Mouse (Mus musculus) intestine, embryonic 15.5 days (tissue): ENCODE results near the gene Zfp62. TPM values are rescaled to one million over a fixed set of nuclear protein-coding genes. Genes with fewer than 3 reads are reported as not detected.
"Not testable (repeated sequence)": the region's sequence is repeated elsewhere in the genome, so short reads cannot be mapped to it uniquely, and the experiment has no call there.

Experiments
- ATAC-seq: fragments of 200-750 bp; cut with Nextera tagmentation; 2 replicates; pipeline ENCODE4 v1.8.0; 2017; ENCODE audit warnings: moderate TSS enrichment, moderate library complexity
- H3K27ac ChIP-seq: fragments of 300-500 bp; sonication (generic); 2 replicates; pipeline ENCODE4 v1.5.1; 2015; ENCODE audit warnings: mild to moderate bottlenecking, inconsistent platforms
- H3K27me3 ChIP-seq: fragments of 300-500 bp; sonication (generic); replicated peaks from 2 replicates; pipeline ENCODE4 v1.6.1; 2015; ENCODE audit warnings: inconsistent platforms
- H3K36me3 ChIP-seq: fragments of 300-500 bp; sonication (generic); 2 replicates; pipeline ENCODE4 v1.6.1; 2015; ENCODE audit warnings: inconsistent platforms
- H3K4me1 ChIP-seq: fragments of 300-500 bp; sonication (generic); replicated peaks from 2 replicates; pipeline ENCODE4 v1.6.1; 2015; ENCODE audit warnings: inconsistent platforms
- H3K4me2 ChIP-seq: fragments of 300-500 bp; sonication (generic); replicated peaks from 2 replicates; pipeline ENCODE4 v1.6.1; 2015; ENCODE audit warnings: mild to moderate bottlenecking, inconsistent platforms
- H3K4me3 ChIP-seq: fragments of 300-500 bp; sonication (generic); replicated peaks from 2 replicates; pipeline ENCODE4 v1.5.1; 2015; ENCODE audit warnings: inconsistent platforms
- H3K9ac ChIP-seq: fragments of 300-500 bp; sonication (generic); 2 replicates; pipeline ENCODE4 v1.6.1; 2015; ENCODE audit warnings: inconsistent platforms
- H3K9me3 ChIP-seq: fragments of 300-500 bp; sonication (generic); 2 replicates; pipeline ENCODE4 v1.6.1; 2016; ENCODE audit warnings: inconsistent platforms
- WGBS: fragments of 180-500 bp; shearing (Covaris S2); methylation state at CpG from one replicate; pipeline ENCODE4 v1.1.7; 2015; 5-methylcytosine and 5-hydroxymethylcytosine counted together
- polyA plus RNA-seq: library from polyadenylated mRNA; unstranded; fragments of >200 nt; fragmentation: Nextera tagmentation; extraction: Ambion mirVana; gene quantifications from 2 replicates; pipeline ENCODE4 v1.2.1, GENCODE M21; 2015

Gene Zfp62
- polyA plus RNA-seq: 24.4 and 28.6 TPM in 2 replicates

- H3K9ac ChIP-seq: peak within 1 kb of the TSS; percentile 78
- 0 out of 2 replicates have a peak, but pooled peaks cover 2% of the 10 kb centered on the region for H3K36me3 ChIP-seq
- H3K4me1 ChIP-seq: peaks cover 8% of the 10 kb centered on the region
- no peaks in the 10 kb centered on the region for H3K27me3 ChIP-seq
- H3K9me3 ChIP-seq: no peaks in the 10 kb centered on the region
- peak within 1 kb of the TSS; percentile 96 for H3K27ac ChIP-seq
- under 1% methylated on average over 44 of the region's 47 CpGs for WGBS
- H3K4me3 ChIP-seq: peak within 1 kb of the TSS; percentile 61
- peak within 1 kb of the TSS; percentile 77 for H3K4me2 ChIP-seq
- peak; percentile 96 for ATAC-seq
Observed at GRCm38 (mm10) chr11:49203129-49203768, at the start of gene Zfp62. Gene Zfp62 (plus strand): TSS chr11:49203292.

- 74% methylated on average over 1 of the region's 1 CpGs for WGBS
- H3K36me3 ChIP-seq: no peaks in the 10 kb centered on the region
- H3K27me3 ChIP-seq: no peaks in the 10 kb centered on the region
- ATAC-seq: no peak
- H3K27ac ChIP-seq: no peak within 1 kb of the TSS
- H3K4me2 ChIP-seq: no peak within 1 kb of the TSS
- no peak within 1 kb of the TSS for H3K4me3 ChIP-seq
- no peaks in the 10 kb centered on the region for H3K4me1 ChIP-seq
- H3K9ac ChIP-seq: no peak within 1 kb of the TSS
- H3K9me3 ChIP-seq: no peaks in the 10 kb centered on the region
Observed at GRCm38 (mm10) chr11:49154077-49154476, 49.0 kb upstream of the Zfp62 start, which contains the start of gene Olfr1394. Gene Olfr1394 (plus strand): TSS chr11:49154377.

- no peaks in the 10 kb centered on the region for H3K9me3 ChIP-seq
- 81% methylated on average over 2 of the region's 2 CpGs for WGBS
- no peak for ATAC-seq
- no peaks in the 10 kb centered on the region for H3K36me3 ChIP-seq
- no peaks in the 10 kb centered on the region for H3K27me3 ChIP-seq
- H3K9ac ChIP-seq: no peak overlapping the region
- no peaks in the 10 kb centered on the region for H3K4me1 ChIP-seq
- H3K27ac ChIP-seq: no peak overlapping the region
- H3K4me3 ChIP-seq: no peak overlapping the region
- no peak overlapping the region for H3K4me2 ChIP-seq
Observed at GRCm38 (mm10) chr11:49156821-49157814, 46.0 kb upstream of the Zfp62 start.

- ATAC-seq: peak; percentile 77
- no peaks in the 10 kb centered on the region for H3K9me3 ChIP-seq
- 5% methylated on average over 50 of the region's 50 CpGs for WGBS
- H3K36me3 ChIP-seq: no peaks in the 10 kb centered on the region
- H3K9ac ChIP-seq: peak overlapping the region; percentile 21; the same call in 1 of the 2 replicates
- H3K4me3 ChIP-seq: peak overlapping the region; percentile 33
- H3K27ac ChIP-seq: no peak overlapping the region
- peak overlapping the region; percentile 86 for H3K4me2 ChIP-seq
- peaks cover 2% of the 10 kb centered on the region; the same call in 1 of the 2 replicates for H3K4me1 ChIP-seq
- H3K27me3 ChIP-seq: peaks cover 9% of the 10 kb centered on the region; the same call in 1 of the 2 replicates
Observed at GRCm38 (mm10) chr11:49168839-49169611, 34.1 kb upstream of the Zfp62 start.

GRCm38 (mm10) chr11:49170576-49170975, 32.5 kb upstream of the Zfp62 start:
- Histone ChIP-seq H3K27me3 (peaks cover 9% of the 10 kb centered on the region; the same call in 1 of the 2 replicates), H3K4me3 (no peak overlapping the region), H3K4me2 (no peak overlapping the region), H3K9ac (no peak overlapping the region), H3K27ac (no peak overlapping the region), H3K4me1 (peaks cover 2% of the 10 kb centered on the region; the same call in 1 of the 2 replicates), H3K36me3 (no peaks in the 10 kb centered on the region), H3K9me3 (no peaks in the 10 kb centered on the region)
- 92% methylated on average over 4 of the region's 4 CpGs for WGBS
- no peak for ATAC-seq

- Histone ChIP-seq H3K27me3 (no peaks in the 10 kb centered on the region), H3K36me3 (no peaks in the 10 kb centered on the region), H3K9me3 (no peaks in the 10 kb centered on the region; the same call in 1 of the 2 replicates), H3K4me2 (no peak overlapping the region), H3K27ac (no peak overlapping the region), H3K4me1 (no peaks in the 10 kb centered on the region), H3K4me3 (no peak overlapping the region), H3K9ac (no peak overlapping the region)
- WGBS: 84% methylated on average over 8 of the region's 8 CpGs
- ATAC-seq: no peak
Observed at GRCm38 (mm10) chr11:49175345-49175744, 27.7 kb upstream of the Zfp62 start.

- H3K4me3 ChIP-seq: not testable (repeated sequence)
Observed at GRCm38 (mm10) chr11:49176047-49176779, 26.9 kb upstream of the Zfp62 start.

GRCm38 (mm10) chr11:49183172-49183571, 19.9 kb upstream of the Zfp62 start:
- Histone ChIP-seq H3K4me3 (no peak overlapping the region), H3K9me3 (no peaks in the 10 kb centered on the region), H3K27ac (no peak overlapping the region), H3K4me2 (no peak overlapping the region), H3K9ac (no peak overlapping the region), H3K36me3 (no peaks in the 10 kb centered on the region), H3K4me1 (no peaks in the 10 kb centered on the region), H3K27me3 (no peaks in the 10 kb centered on the region)
- no peak for ATAC-seq
- WGBS: 59% methylated on average over 1 of the region's 1 CpGs

More at GRCm38 (mm10) chr11:49176047-49176779, 26.9 kb upstream of the Zfp62 start:
- H3K4me2 ChIP-seq, H3K36me3 ChIP-seq, H3K27ac ChIP-seq, H3K4me1 ChIP-seq, H3K9ac ChIP-seq, H3K9me3 ChIP-seq, H3K27me3 ChIP-seq: not testable (repeated sequence)
- WGBS: 43% methylated on average over 4 of the region's 4 CpGs
- ATAC-seq: peak; percentile 83

- Histone ChIP-seq H3K27ac (no peak overlapping the region), H3K4me2 (no peak overlapping the region), H3K9ac (no peak overlapping the region), H3K4me3 (no peak overlapping the region), H3K27me3 (no peaks in the 10 kb centered on the region), H3K9me3 (no peaks in the 10 kb centered on the region), H3K4me1 (no peaks in the 10 kb centered on the region), H3K36me3 (no peaks in the 10 kb centered on the region)
- 82% methylated on average over 6 of the region's 6 CpGs for WGBS
- ATAC-seq: no peak
Observed at GRCm38 (mm10) chr11:49186452-49186851, 16.6 kb upstream of the Zfp62 start.

- H3K27ac ChIP-seq: no peak within 1 kb of the TSS
- no peak within 1 kb of the TSS for H3K4me3 ChIP-seq
- H3K4me2 ChIP-seq: no peak within 1 kb of the TSS
- no peaks in the 10 kb centered on the region for H3K27me3 ChIP-seq
- WGBS: 77% methylated on average over 8 of the region's 8 CpGs
- no peaks in the 10 kb centered on the region for H3K36me3 ChIP-seq
- H3K9ac ChIP-seq: no peak within 1 kb of the TSS
- no peaks in the 10 kb centered on the region for H3K9me3 ChIP-seq
- no peak for ATAC-seq
- no peaks in the 10 kb centered on the region for H3K4me1 ChIP-seq
Observed at GRCm38 (mm10) chr11:49186955-49187488, 16.1 kb upstream of the Zfp62 start, which contains the start of gene Btnl9. Gene Btnl9 (minus strand): TSS chr11:49187159.

- Histone ChIP-seq H3K27me3 (no peaks in the 10 kb centered on the region), H3K27ac (no peak overlapping the region), H3K4me3 (no peak overlapping the region), H3K4me1 (no peaks in the 10 kb centered on the region), H3K36me3 (no peaks in the 10 kb centered on the region), H3K9me3 (no peaks in the 10 kb centered on the region), H3K4me2 (no peak overlapping the region), H3K9ac (no peak overlapping the region)
- WGBS: 80% methylated on average over 10 of the region's 10 CpGs
- ATAC-seq: no peak
Observed at GRCm38 (mm10) chr11:49187701-49188100, 15.4 kb upstream of the Zfp62 start.
